Mouse (Mus musculus) activated CD4-positive, CD25-positive, alpha-beta regulatory T cell, adult 9 weeks (primary cell): ENCODE measurements around the gene 9930022D16Rik. TPM values are rescaled to one million over a fixed set of nuclear protein-coding genes. Genes with fewer than 3 reads are reported as not detected.

Experiments used
- polyA plus RNA-seq: library from polyadenylated mRNA; unstranded; fragments of 100-300 nt; shearing (Covaris generic); gene quantifications from one replicate; pipeline ENCODE4 v1.2.1, GENCODE M21; 2017

9930022D16Rik gene
- polyA plus RNA-seq = 0.43 TPM

GRCm38 (mm10) chr11:109413617-109414016 lies at the start of gene 9930022D16Rik:
9930022D16Rik (plus strand) TSS chr11:109413917.

GRCm38 (mm10) chr11:109425392-109426271 lies 11.9 kb downstream of the 9930022D16Rik start, which contains the start of gene Amz2:
Amz2 (plus strand) TSS chr11:109425946.

Other genes starting within 250 kb of the 9930022D16Rik start
- gene Rgs9, start 115.8 kb upstream of the 9930022D16Rik start, polyA plus RNA-seq = 8.9 TPM
- 53.5 TPM for gene Gna13, start 51.1 kb upstream of the 9930022D16Rik start, polyA plus RNA-seq
- gene Amz2, start 12.0 kb downstream of the 9930022D16Rik start, polyA plus RNA-seq = 41.9 TPM
- 2.2 TPM for gene Arsg, start 59.5 kb downstream of the 9930022D16Rik start, polyA plus RNA-seq
- 19.4 TPM for gene Slc16a6, start 59.7 kb downstream of the 9930022D16Rik start, polyA plus RNA-seq
- 0.32 TPM for gene Wipi1, start 198.1 kb downstream of the 9930022D16Rik start, polyA plus RNA-seq
- gene Prkar1a, start 235.5 kb downstream of the 9930022D16Rik start, polyA plus RNA-seq = 528 TPM